Mouse (Mus musculus): ENCODE results near the gene Ywhab. TPM values are rescaled to one million over a fixed set of nuclear protein-coding genes. Genes with fewer than 3 reads are reported as not detected.
A peak's percentile ranks its signal among the peaks of the same experiment; 100 is the strongest.

Gene Ywhab
- polyA plus RNA-seq, 1 experiment: 3.7 TPM

GRCm38 (mm10) chr2:164022104-164022503, 27.3 kb downstream of the Ywhab start:
- Histone ChIP-seq H3K27me3 (ENCODE audit: control insufficient read depth) (no peaks in the 10 kb centered on the region), H3K36me3 (ENCODE audit: control insufficient read depth) (peaks cover 24% of the 10 kb centered on the region), H3K9me3 (ENCODE audit: control insufficient read depth, low read length) (no peaks in the 10 kb centered on the region), H3K4me1 (ENCODE audit: control insufficient read depth) (no peaks in the 10 kb centered on the region), H3K4me3 (replicated peaks) (no peak overlapping the region)
- TF ChIP-seq GATA1 (IDR thresholded peaks at IDR 0.05; ENCODE audit: low read length) (no peak), TAL1 (IDR thresholded peaks at IDR 0.05; ENCODE audit: low read length) (no peak)

- TF ChIP-seq GATA1 (IDR thresholded peaks at IDR 0.05; ENCODE audit: low read length) (no peak), TAL1 (IDR thresholded peaks at IDR 0.05; ENCODE audit: low read length) (no peak)
- H3K36me3 ChIP-seq (ENCODE audit: control insufficient read depth): no peaks in the 10 kb centered on the region
- no peaks in the 10 kb centered on the region for H3K4me1 ChIP-seq (ENCODE audit: control insufficient read depth)
- no peak within 1 kb of the TSS for H3K4me3 ChIP-seq (replicated peaks)
- no peaks in the 10 kb centered on the region for H3K27me3 ChIP-seq (ENCODE audit: control insufficient read depth)
- H3K9me3 ChIP-seq (ENCODE audit: control insufficient read depth, low read length): no peaks in the 10 kb centered on the region
Observed at GRCm38 (mm10) chr2:164025150-164025549, 30.4 kb downstream of the Ywhab start, which contains the start of gene Pabpc1l. Pabpc1l (plus strand) TSS chr2:164025450.

GRCm38 (mm10) chr2:164031147-164031546, 36.4 kb downstream of the Ywhab start:
- TF ChIP-seq TAL1 (IDR thresholded peaks at IDR 0.05; ENCODE audit: low read length) (no peak), GATA1 (IDR thresholded peaks at IDR 0.05; ENCODE audit: low read length) (no peak)
- peaks cover 4% of the 10 kb centered on the region; the same call in 1 of the 2 replicates for H3K9me3 ChIP-seq (ENCODE audit: control insufficient read depth, low read length)
- H3K27me3 ChIP-seq (ENCODE audit: control insufficient read depth): no peaks in the 10 kb centered on the region
- no peak overlapping the region for H3K4me3 ChIP-seq (replicated peaks)
- no peaks in the 10 kb centered on the region for H3K4me1 ChIP-seq (ENCODE audit: control insufficient read depth)
- H3K36me3 ChIP-seq (ENCODE audit: control insufficient read depth): no peaks in the 10 kb centered on the region

- Histone ChIP-seq H3K4me3 (replicated peaks) (no peak overlapping the region), H3K4me1 (ENCODE audit: control insufficient read depth) (peaks cover 5% of the 10 kb centered on the region; the same call in 1 of the 2 replicates), H3K9me3 (ENCODE audit: control insufficient read depth, low read length) (peaks cover 4% of the 10 kb centered on the region; the same call in 1 of the 2 replicates), H3K36me3 (ENCODE audit: control insufficient read depth) (no peaks in the 10 kb centered on the region), H3K27me3 (ENCODE audit: control insufficient read depth) (no peaks in the 10 kb centered on the region)
- TF ChIP-seq GATA1 (IDR thresholded peaks at IDR 0.05; ENCODE audit: low read length) (no peak), TAL1 (IDR thresholded peaks at IDR 0.05; ENCODE audit: low read length) (no peak)
Observed at GRCm38 (mm10) chr2:164032973-164033372, 38.2 kb downstream of the Ywhab start.

- no peak overlapping the region for H3K4me3 ChIP-seq (replicated peaks)
- peaks cover 4% of the 10 kb centered on the region for H3K27me3 ChIP-seq (ENCODE audit: control insufficient read depth)
- TF ChIP-seq TAL1 (IDR thresholded peaks at IDR 0.05; ENCODE audit: low read length): no peak
- peaks cover 6% of the 10 kb centered on the region for H3K9me3 ChIP-seq (ENCODE audit: control insufficient read depth, low read length)
- H3K4me1 ChIP-seq (ENCODE audit: control insufficient read depth): peaks cover 7% of the 10 kb centered on the region; the same call in 1 of the 2 replicates
- no peaks in the 10 kb centered on the region for H3K36me3 ChIP-seq (ENCODE audit: control insufficient read depth)
Observed at GRCm38 (mm10) chr2:164036520-164037019, 41.8 kb downstream of the Ywhab start.

- Histone ChIP-seq H3K4me3 (replicated peaks) (no peak overlapping the region), H3K9me3 (ENCODE audit: control insufficient read depth, low read length) (peaks cover 2% of the 10 kb centered on the region), H3K27me3 (ENCODE audit: control insufficient read depth) (peaks cover 4% of the 10 kb centered on the region), H3K36me3 (ENCODE audit: control insufficient read depth) (no peaks in the 10 kb centered on the region), H3K4me1 (ENCODE audit: control insufficient read depth) (peaks cover 7% of the 10 kb centered on the region; the same call in 1 of the 2 replicates)
- TF ChIP-seq GATA1 (IDR thresholded peaks at IDR 0.05; ENCODE audit: low read length): no peak
- 0 out of 3 replicates have a peak, but pooled peaks have one; percentile 37 for TF ChIP-seq TAL1 (IDR thresholded peaks at IDR 0.05; ENCODE audit: low read length)
Observed at GRCm38 (mm10) chr2:164038407-164039028, 43.8 kb downstream of the Ywhab start.

GRCm38 (mm10) chr2:164040949-164041348, 46.2 kb downstream of the Ywhab start:
- Histone ChIP-seq H3K9me3 (ENCODE audit: control insufficient read depth, low read length) (peaks cover 2% of the 10 kb centered on the region), H3K4me3 (replicated peaks) (no peak overlapping the region), H3K36me3 (ENCODE audit: control insufficient read depth) (no peaks in the 10 kb centered on the region), H3K27me3 (ENCODE audit: control insufficient read depth) (peaks cover 4% of the 10 kb centered on the region), H3K4me1 (ENCODE audit: control insufficient read depth) (peaks cover 7% of the 10 kb centered on the region; the same call in 1 of the 2 replicates)
- no peak for TF ChIP-seq TAL1 (IDR thresholded peaks at IDR 0.05; ENCODE audit: low read length)
- TF ChIP-seq GATA1 (IDR thresholded peaks at IDR 0.05; ENCODE audit: low read length): no peak

- H3K27me3 ChIP-seq (ENCODE audit: control insufficient read depth): peaks cover 4% of the 10 kb centered on the region
- peaks cover 5% of the 10 kb centered on the region; the same call in 1 of the 2 replicates for H3K4me1 ChIP-seq (ENCODE audit: control insufficient read depth)
- H3K36me3 ChIP-seq (ENCODE audit: control insufficient read depth): no peaks in the 10 kb centered on the region
- H3K9me3 ChIP-seq (ENCODE audit: control insufficient read depth, low read length): peaks cover 2% of the 10 kb centered on the region
- no peak overlapping the region for H3K4me3 ChIP-seq (replicated peaks)
- TF ChIP-seq GATA1 (IDR thresholded peaks at IDR 0.05; ENCODE audit: low read length): no peak
- no peak for TF ChIP-seq TAL1 (IDR thresholded peaks at IDR 0.05; ENCODE audit: low read length)
Observed at GRCm38 (mm10) chr2:164041523-164041922, 46.8 kb downstream of the Ywhab start.

GRCm38 (mm10) chr2:164047197-164047690, 52.5 kb downstream of the Ywhab start:
- Histone ChIP-seq H3K4me3 (replicated peaks) (peak overlapping the region; percentile 51), H3K4me1 (ENCODE audit: control insufficient read depth) (peaks cover 5% of the 10 kb centered on the region), H3K36me3 (ENCODE audit: control insufficient read depth) (peaks cover 5% of the 10 kb centered on the region), H3K9me3 (ENCODE audit: control insufficient read depth, low read length) (no peaks in the 10 kb centered on the region), H3K27me3 (ENCODE audit: control insufficient read depth) (no peaks in the 10 kb centered on the region)
- TF ChIP-seq TAL1 (IDR thresholded peaks at IDR 0.05; ENCODE audit: low read length): no peak

All from erythroblast, embryonic 14.5 days (primary cell).